Mouse (Mus musculus): ENCODE data around the gene Sphk1.

- TF ChIP-seq CTCF (IDR thresholded peaks at IDR 0.05; ENCODE audit: insufficient read depth, low read length) (no peak), POLR2A (IDR thresholded peaks at IDR 0.05; ENCODE audit: borderline replicate concordance, extremely low read depth, low read depth, low read length) (no peak)
Measured at GRCm38 (mm10) chr11:116488207-116488606, 42.5 kb upstream of the Sphk1 start.
